Mouse (Mus musculus): Measurements from ENCODE around the gene Sycp3. TPM values are rescaled to one million over a fixed set of nuclear protein-coding genes. Genes with fewer than 3 reads are reported as not detected.
"Not testable (repeated sequence)": the region's sequence is repeated elsewhere in the genome, so short reads cannot be mapped to it uniquely, and the experiment has no call there.

The Sycp3 gene
- total and polyA plus RNA-seq, 2 experiments from 2014 or later = 0.20 TPM; not detected in 1

DNA sequence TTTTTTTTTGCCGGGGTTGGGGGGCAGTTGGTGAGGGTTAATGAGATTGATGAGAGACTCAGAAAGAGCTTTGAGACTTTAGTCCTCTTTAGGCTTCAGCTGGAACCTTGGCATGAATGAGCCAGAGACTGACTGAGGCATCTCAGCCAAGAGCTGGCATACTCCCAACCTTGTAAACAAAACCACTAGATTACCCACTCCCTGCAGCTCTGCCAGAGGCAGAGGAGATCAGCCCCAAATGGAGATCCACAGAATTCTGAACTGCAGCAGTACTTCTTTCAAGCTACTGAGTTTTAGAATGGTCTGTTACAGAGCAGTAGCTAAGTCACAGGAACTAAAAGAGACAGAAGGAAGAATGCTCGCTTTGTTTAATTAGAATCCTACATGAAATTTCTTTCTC lies 8.1 kb upstream of the Sycp3 start:
- Histone ChIP-seq H3K9me3 (replicated peaks; ENCODE audit: control insufficient read depth, low read length) (no peaks in the 10 kb centered on the region), H3K36me3 (replicated peaks; ENCODE audit: control insufficient read depth, insufficient read depth, low read length) (peaks cover 4% of the 10 kb centered on the region), H3K9ac (replicated peaks; ENCODE audit: low read depth, low read length) (no peak overlapping the region), H3K4me3 (ENCODE audit: low read depth, low read length) (no peak overlapping the region), H3K27ac (ENCODE audit: low read depth) (no peak overlapping the region), H3K4me2 (ENCODE audit: low read depth, low read length) (no peak overlapping the region), H3K4me1 (ENCODE audit: control insufficient read depth, insufficient read depth) (peaks cover 6% of the 10 kb centered on the region; the same call in 1 of the 2 replicates), H3K27me3 (ENCODE audit: control insufficient read depth, insufficient read depth, low read length) (no peaks in the 10 kb centered on the region)
- DNase-seq (ENCODE audit: low spot score) = no peak
- 58% methylated on average over 2 of the region's 2 CpGs for WGBS
- no peak for ATAC-seq (ENCODE audit: insufficient read depth, low read depth)
- TF ChIP-seq EP300 (IDR thresholded peaks at IDR 0.05; ENCODE audit: low read depth) (no peak), CTCF (IDR thresholded peaks at IDR 0.05; ENCODE audit: low read depth) (no peak)

DNA sequence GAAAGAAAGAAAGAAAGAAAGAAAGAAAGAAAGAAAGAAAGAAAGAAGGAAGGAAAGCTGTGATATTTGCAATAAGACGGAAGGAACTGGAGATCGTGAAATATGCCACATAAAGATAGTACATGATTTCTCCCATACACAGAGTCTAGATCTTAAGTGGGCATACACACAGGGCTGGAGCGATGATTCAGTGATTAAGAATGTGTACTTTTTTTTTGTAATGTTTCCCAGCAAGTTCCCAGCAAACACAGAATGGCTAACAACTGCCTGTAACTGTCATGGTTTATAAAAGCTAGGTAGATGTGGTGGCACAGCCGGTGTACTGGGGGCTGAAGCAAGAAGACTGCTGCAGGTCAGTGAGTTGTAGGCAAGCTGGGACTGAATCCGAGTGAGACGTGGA lies 7.4 kb upstream of the Sycp3 start:
- Histone ChIP-seq H3K9me3 (replicated peaks; ENCODE audit: control insufficient read depth, low read length) (no peaks in the 10 kb centered on the region), H3K4me2 (ENCODE audit: low read depth, low read length) (no peak overlapping the region), H3K9ac (replicated peaks; ENCODE audit: low read depth, low read length) (no peak overlapping the region), H3K4me3 (ENCODE audit: low read depth, low read length) (no peak overlapping the region), H3K27me3 (ENCODE audit: control insufficient read depth, insufficient read depth, low read length) (no peaks in the 10 kb centered on the region), H3K36me3 (replicated peaks; ENCODE audit: control insufficient read depth, insufficient read depth, low read length) (no peaks in the 10 kb centered on the region), H3K4me1 (ENCODE audit: control insufficient read depth, insufficient read depth) (peaks cover 6% of the 10 kb centered on the region; the same call in 1 of the 2 replicates), H3K27ac (ENCODE audit: low read depth) (no peak overlapping the region)
- ATAC-seq (ENCODE audit: insufficient read depth, low read depth) = no peak
- WGBS = 81% methylated on average over 6 of the region's 6 CpGs
- TF ChIP-seq EP300 (IDR thresholded peaks at IDR 0.05; ENCODE audit: low read depth) (no peak), CTCF (IDR thresholded peaks at IDR 0.05; ENCODE audit: low read depth) (no peak)
- DNase-seq (ENCODE audit: low spot score) = no peak

DNA sequence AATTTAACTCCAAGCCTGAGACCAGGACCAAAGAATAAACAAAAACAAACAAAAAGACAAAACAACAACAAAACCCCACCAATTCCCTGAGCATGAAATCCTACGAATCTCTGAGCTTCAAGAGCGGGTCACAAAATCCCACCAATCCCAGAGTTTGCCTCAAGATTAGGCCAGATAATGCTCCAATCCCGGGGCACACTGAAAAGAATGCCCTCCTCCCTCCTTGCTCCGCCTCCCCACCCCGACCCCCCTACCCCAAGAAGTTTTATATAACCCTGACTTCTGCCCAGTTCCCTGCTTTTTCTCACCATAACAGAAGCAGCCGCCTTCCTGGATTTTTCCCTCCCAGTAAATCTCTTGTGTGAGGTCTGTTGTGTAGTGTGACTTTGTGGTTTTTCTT lies 1.6 kb upstream of the Sycp3 start:
- H3K9ac ChIP-seq (replicated peaks; ENCODE audit: low read depth, low read length) = no peak overlapping the region
- TF ChIP-seq CTCF (IDR thresholded peaks at IDR 0.05; ENCODE audit: low read depth) = no peak
- TF ChIP-seq EP300 (IDR thresholded peaks at IDR 0.05; ENCODE audit: low read depth) = no peak
- ATAC-seq (ENCODE audit: insufficient read depth, low read depth) (no peak), DNase-seq (ENCODE audit: low spot score) (no peak)
- WGBS = 45% methylated on average over 6 of the region's 6 CpGs
- no peak overlapping the region for H3K4me2 ChIP-seq (ENCODE audit: low read depth, low read length)
- H3K4me3 ChIP-seq (ENCODE audit: low read depth, low read length) = no peak overlapping the region
- no peak overlapping the region for H3K27ac ChIP-seq (ENCODE audit: low read depth)
- no peaks in the 10 kb centered on the region for H3K9me3 ChIP-seq (replicated peaks; ENCODE audit: control insufficient read depth, low read length)
- no peaks in the 10 kb centered on the region for H3K27me3 ChIP-seq (ENCODE audit: control insufficient read depth, insufficient read depth, low read length)
- no peaks in the 10 kb centered on the region for H3K36me3 ChIP-seq (replicated peaks; ENCODE audit: control insufficient read depth, insufficient read depth, low read length)
- H3K4me1 ChIP-seq (ENCODE audit: control insufficient read depth, insufficient read depth) = no peaks in the 10 kb centered on the region

DNA sequence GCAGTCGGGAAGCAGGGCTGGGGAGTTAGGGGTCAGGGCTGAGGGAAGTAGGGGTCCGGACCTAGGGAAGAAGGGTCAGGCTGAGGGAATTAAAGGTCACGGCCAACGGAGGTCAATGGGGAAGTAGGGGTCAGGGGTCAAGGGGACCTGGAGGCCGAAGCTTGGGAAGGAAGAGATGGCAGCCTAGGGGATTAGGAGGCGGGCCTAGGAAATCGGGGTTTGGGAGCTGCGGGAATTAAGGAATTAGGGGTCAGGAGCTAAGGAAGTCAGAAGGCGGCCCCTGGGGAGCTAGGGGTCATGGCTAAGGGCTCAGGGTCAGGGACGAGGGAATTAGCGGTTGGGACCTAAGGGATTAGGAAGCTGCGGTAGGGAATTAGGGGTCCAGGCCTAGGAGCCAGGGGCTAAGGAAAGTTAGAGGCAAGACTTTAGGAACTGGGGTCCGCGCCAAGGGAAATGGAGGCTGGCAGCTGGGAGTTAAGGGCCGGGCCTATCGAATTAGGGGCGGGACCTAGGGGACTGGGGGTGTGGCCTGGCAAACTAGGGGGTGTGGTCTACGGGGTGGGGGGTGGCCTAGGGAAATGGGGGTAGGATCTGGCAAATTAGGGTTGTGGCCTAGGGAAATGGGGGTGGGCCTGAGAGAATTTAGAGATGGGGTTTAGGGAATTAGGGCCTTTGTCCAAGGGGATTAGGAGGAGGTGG lies 902 bp downstream of the Sycp3 start:
- Histone ChIP-seq H3K4me1 (ENCODE audit: control insufficient read depth, insufficient read depth) (no peaks in the 10 kb centered on the region), H3K9ac (replicated peaks; ENCODE audit: low read depth, low read length) (no peak overlapping the region), H3K27me3 (ENCODE audit: control insufficient read depth, insufficient read depth, low read length) (no peaks in the 10 kb centered on the region), H3K4me2 (ENCODE audit: low read depth, low read length) (no peak overlapping the region), H3K27ac (ENCODE audit: low read depth) (no peak overlapping the region), H3K4me3 (ENCODE audit: low read depth, low read length) (no peak overlapping the region), H3K9me3 (replicated peaks; ENCODE audit: control insufficient read depth, low read length) (no peaks in the 10 kb centered on the region), H3K36me3 (replicated peaks; ENCODE audit: control insufficient read depth, insufficient read depth, low read length) (peaks cover 4% of the 10 kb centered on the region; the same call in 1 of the 2 replicates)
- no peak for DNase-seq (ENCODE audit: low spot score)
- TF ChIP-seq CTCF (IDR thresholded peaks at IDR 0.05; ENCODE audit: low read depth) = no peak
- no peak for TF ChIP-seq EP300 (IDR thresholded peaks at IDR 0.05; ENCODE audit: low read depth)
- no peak for ATAC-seq (ENCODE audit: insufficient read depth, low read depth)
- WGBS = 64% methylated on average over 18 of the region's 18 CpGs

DNA sequence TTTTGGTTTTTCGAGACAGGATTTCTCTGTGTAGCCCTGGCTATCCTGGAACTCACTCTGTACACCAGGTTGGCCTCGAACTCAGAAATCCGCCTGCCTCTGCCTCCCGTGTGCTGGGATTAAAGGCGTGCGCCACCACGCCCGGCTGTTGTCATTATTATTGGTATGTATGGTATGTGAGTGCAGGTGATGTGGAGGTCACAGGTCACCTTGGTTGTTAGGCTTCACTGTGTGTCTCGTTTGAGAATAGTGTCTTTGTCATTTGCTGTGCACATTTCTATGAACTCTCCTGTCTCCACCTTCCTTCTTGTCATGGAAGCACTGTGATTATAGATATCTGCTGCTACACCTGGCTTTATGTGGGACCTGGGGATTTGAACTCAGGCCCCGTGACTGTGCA lies 23.5 kb downstream of the Sycp3 start:
- not testable (repeated sequence) for DNase-seq (ENCODE audit: low spot score); H3K4me1 ChIP-seq (ENCODE audit: control insufficient read depth, insufficient read depth)
- 89% methylated on average over 10 of the region's 10 CpGs for WGBS

DNA sequence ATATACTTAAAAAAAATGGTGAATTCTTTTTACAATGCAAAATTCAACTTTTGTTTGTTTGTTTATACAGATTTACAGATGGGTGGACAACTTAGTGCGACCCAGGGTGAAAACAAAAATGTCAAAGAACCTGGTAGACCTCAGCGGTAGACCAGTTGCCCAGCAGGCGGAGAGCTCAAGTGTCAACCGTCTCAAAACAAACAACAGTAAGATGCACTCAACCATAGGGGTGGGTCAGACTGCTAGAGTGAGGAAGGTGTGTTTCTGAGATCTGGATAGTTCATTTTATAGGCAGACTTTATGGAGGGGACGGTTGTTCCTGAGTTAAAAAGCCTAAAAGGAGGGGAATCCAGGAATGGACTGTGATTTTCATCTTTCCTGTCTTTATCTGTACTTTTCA lies 29.3 kb downstream of the Sycp3 start:
- no peak for ATAC-seq (ENCODE audit: insufficient read depth, low read depth)
- TF ChIP-seq EP300 (IDR thresholded peaks at IDR 0.05; ENCODE audit: low read depth) (no peak), CTCF (IDR thresholded peaks at IDR 0.05; ENCODE audit: low read depth) (no peak)

More for the DNA sequence above, 23.5 kb downstream of the Sycp3 start:
- H3K27me3 ChIP-seq (ENCODE audit: control insufficient read depth, insufficient read depth, low read length); H3K4me3 ChIP-seq (ENCODE audit: low read depth, low read length); H3K27ac ChIP-seq (ENCODE audit: low read depth); H3K4me2 ChIP-seq (ENCODE audit: low read depth, low read length); H3K36me3 ChIP-seq (replicated peaks; ENCODE audit: control insufficient read depth, insufficient read depth, low read length); ATAC-seq (ENCODE audit: insufficient read depth, low read depth); H3K9me3 ChIP-seq (replicated peaks; ENCODE audit: control insufficient read depth, low read length); H3K9ac ChIP-seq (replicated peaks; ENCODE audit: low read depth, low read length): not testable (repeated sequence)

More for the DNA sequence above, 29.3 kb downstream of the Sycp3 start:
- no peak for DNase-seq (ENCODE audit: low spot score)
- 88% methylated on average over 5 of the region's 5 CpGs for WGBS
- no peaks in the 10 kb centered on the region for H3K4me1 ChIP-seq (ENCODE audit: control insufficient read depth, insufficient read depth)
- H3K9ac ChIP-seq (replicated peaks; ENCODE audit: low read depth, low read length) = no peak overlapping the region
- H3K4me3 ChIP-seq (ENCODE audit: low read depth, low read length) = no peak overlapping the region
- no peaks in the 10 kb centered on the region for H3K27me3 ChIP-seq (ENCODE audit: control insufficient read depth, insufficient read depth, low read length)
- H3K9me3 ChIP-seq (replicated peaks; ENCODE audit: control insufficient read depth, low read length) = no peaks in the 10 kb centered on the region
- H3K36me3 ChIP-seq (replicated peaks; ENCODE audit: control insufficient read depth, insufficient read depth, low read length) = peaks cover 7% of the 10 kb centered on the region
- H3K4me2 ChIP-seq (ENCODE audit: low read depth, low read length) = no peak overlapping the region
- H3K27ac ChIP-seq (ENCODE audit: low read depth) = no peak overlapping the region

Data from heart, postnatal 0 days (tissue).